Mouse (Mus musculus) NIH3T3 (cell line): ENCODE results near the gene Dagla.
A peak's percentile ranks its signal among the peaks of the same experiment; 100 is the strongest.

Experiments used
- DNase-seq: peaks from one replicate; pipeline ENCODE4 v3.0.0-alpha.2; 2012; ENCODE audit warnings: low read depth

Gene Dagla

DNA sequence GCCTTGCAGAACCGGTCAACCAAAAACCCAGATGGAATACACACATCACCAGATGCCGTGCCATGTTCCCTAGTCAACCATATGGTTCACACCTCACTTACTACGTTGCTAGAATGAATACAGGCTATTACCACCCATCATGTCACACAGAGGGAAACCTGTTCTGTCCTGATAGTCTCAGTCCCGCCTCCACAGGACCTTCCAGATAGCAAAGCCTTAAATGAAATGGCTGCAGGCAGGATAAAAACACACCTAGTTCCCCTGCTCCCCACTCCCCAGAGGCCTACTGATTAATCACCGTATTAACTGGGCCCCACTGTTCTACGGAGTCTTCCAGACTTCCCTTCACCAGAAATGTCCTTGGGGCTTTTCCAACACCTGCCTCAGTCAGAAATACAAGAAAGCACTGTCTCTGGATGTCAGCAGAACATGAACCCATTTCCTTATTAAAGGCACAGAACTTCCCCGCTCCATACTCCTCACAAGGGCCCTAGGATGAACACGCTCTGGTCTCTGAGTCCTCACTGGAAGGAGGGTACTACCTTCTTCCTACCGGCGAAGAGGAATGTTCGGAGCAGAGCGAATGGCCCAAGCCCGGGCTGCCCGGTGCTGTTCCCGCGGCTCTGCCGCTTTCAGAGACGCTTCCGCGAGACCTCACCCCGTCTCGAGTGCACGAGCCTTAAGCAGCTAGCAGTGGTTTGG lies 101.4 kb downstream of the Dagla start:
- DNase-seq = no peak

DNA sequence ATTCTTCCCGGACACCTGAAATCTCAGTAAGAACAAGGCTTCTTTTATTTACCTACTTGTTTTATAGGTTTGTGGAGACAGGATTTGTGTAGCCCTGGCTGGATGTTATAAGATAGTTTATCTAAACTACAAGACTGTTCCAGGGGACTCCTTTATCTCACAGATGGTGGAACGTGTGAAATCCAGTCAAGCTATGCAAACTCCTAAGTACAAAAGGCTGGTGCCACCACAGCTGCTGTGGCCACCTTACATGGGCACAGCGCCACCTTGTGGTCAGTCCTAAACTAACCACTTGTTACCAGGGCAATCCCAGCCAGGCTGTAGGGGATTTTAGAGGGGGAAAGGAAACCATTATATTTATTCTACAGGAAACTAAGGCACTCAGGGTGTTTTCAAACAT lies 106.0 kb downstream of the Dagla start:
- DNase-seq = peak; percentile 94

DNA sequence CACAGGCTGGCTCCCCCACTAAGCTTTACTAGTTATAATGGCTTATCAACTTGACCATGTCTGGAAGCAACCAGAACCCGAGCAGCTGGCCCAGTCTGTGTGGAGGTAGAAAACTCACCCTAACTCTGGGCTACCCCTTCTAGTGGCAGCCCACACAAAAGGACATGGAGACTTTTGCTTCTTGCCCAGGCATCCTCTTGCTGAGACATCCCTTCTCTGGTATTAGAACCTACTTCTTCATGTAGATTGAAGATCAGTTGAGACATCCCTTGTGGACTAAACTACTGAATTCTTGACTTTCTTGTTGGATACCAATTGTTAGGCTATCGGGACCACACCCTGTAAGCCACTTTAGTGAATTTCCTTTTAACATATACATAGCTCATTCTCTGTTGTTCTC lies 106.4 kb downstream of the Dagla start:
- DNase-seq = no peak

DNA sequence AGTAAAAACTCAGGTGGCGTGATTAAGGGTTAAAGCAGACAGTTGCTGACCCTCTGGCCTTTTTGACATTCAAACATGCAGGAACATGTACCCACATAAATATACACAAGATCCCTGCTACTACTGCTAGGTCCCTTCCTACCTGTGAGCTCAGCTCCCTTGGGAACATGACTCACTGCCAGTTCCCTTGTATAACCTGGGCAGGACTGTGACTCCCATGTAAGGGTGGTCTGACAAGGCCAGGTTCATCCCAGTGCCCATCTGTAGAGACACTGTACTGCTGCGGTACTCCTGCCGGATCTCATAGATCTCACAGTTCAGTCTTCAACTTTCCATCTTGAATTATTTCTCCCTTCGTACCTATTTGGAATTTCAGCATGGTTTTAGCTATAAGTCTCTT lies 107.5 kb downstream of the Dagla start:
- DNase-seq = peak; percentile 41
